Mouse (Mus musculus): Measurements from ENCODE around the gene Pla2g7. TPM values are rescaled to one million over a fixed set of nuclear protein-coding genes. Genes with fewer than 3 reads are reported as not detected.

Gene Pla2g7
- polyA plus RNA-seq (2014; fragmentation: Illumina TruSeq; extraction: RNeasy Lipid Tissue Mini Kit (QIAGEN cat#74804); ENCODE audit: low read depth, low replicate concordance) = 78.5 TPM

GRCm38 (mm10) chr17:43567992-43568888 lies at the start of gene Pla2g7:
Pla2g7 (plus strand) TSS chr17:43568098.

DNA sequence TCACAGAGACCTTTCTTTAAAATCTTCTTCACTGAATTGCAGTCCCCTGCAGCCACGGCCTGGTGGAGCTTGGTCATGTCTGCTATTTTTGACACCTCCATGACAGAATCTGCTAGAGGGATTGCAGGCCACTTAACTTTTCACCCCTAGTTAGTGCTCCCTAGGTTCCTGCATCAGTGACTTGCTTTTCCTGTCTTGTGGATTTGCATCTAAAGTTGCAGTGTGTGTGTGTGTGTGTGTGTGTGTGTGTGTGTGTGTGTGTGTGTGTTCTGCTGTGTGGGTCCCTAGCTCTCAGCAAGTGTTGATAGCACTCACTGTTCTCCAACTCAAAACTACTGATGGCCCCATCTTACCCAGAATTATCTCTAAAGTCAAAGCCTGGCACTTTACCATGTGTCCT lies 24.4 kb upstream of the Pla2g7 start, which contains the start of gene Ankrd66:
Ankrd66 (minus strand) TSS at position 101 of the 400 bp plus-strand sequence.

GRCm38 (mm10) chr17:43629496-43630426 lies 61.9 kb downstream of the Pla2g7 start, which contains the start of gene Tdrd6:
Tdrd6 (minus strand) TSS chr17:43630299.

Other genes starting within 250 kb of the Pla2g7 start
- gene Adgrf5, start 207.6 kb upstream of the Pla2g7 start, polyA plus RNA-seq (2014; fragmentation: Illumina TruSeq; extraction: RNeasy Lipid Tissue Mini Kit (QIAGEN cat#74804); ENCODE audit: low read depth, low replicate concordance) = 73.3 TPM
- gene Mep1a, start 65.3 kb upstream of the Pla2g7 start, polyA plus RNA-seq (2014; fragmentation: Illumina TruSeq; extraction: RNeasy Lipid Tissue Mini Kit (QIAGEN cat#74804); ENCODE audit: low read depth, low replicate concordance) = 3.1 TPM
- 2.1 TPM for gene Ankrd66, start 24.5 kb upstream of the Pla2g7 start, polyA plus RNA-seq (2014; fragmentation: Illumina TruSeq; extraction: RNeasy Lipid Tissue Mini Kit (QIAGEN cat#74804); ENCODE audit: low read depth, low replicate concordance)
- gene Tdrd6, start 62.2 kb downstream of the Pla2g7 start, polyA plus RNA-seq (2014; fragmentation: Illumina TruSeq; extraction: RNeasy Lipid Tissue Mini Kit (QIAGEN cat#74804); ENCODE audit: low read depth, low replicate concordance) = 7.2 TPM
- gene Slc25a27, start 99.1 kb downstream of the Pla2g7 start, polyA plus RNA-seq (2014; fragmentation: Illumina TruSeq; extraction: RNeasy Lipid Tissue Mini Kit (QIAGEN cat#74804); ENCODE audit: low read depth, low replicate concordance) = 6.2 TPM
- gene Cyp39a1, start 99.3 kb downstream of the Pla2g7 start, polyA plus RNA-seq (2014; fragmentation: Illumina TruSeq; extraction: RNeasy Lipid Tissue Mini Kit (QIAGEN cat#74804); ENCODE audit: low read depth, low replicate concordance) = 7.2 TPM
- gene Rcan2, start 233.3 kb downstream of the Pla2g7 start, polyA plus RNA-seq (2014; fragmentation: Illumina TruSeq; extraction: RNeasy Lipid Tissue Mini Kit (QIAGEN cat#74804); ENCODE audit: low read depth, low replicate concordance) = 7.5 TPM

All from adipose tissue, adult 10 weeks (tissue).